Mouse (Mus musculus) adrenal gland, adult 2 months (tissue): Measurements from ENCODE around the gene Angptl8. TPM values are rescaled to one million over a fixed set of nuclear protein-coding genes. Genes with fewer than 3 reads are reported as not detected.

Experiments used
- DNase-seq: peaks from one replicate; pipeline ENCODE4 v3.0.0; 2021
- polyA plus RNA-seq: library from polyadenylated mRNA; depleted of rRNA; stranded (reverse); fragments of >200 nt; gene quantifications from 2 replicates; pipeline ENCODE4 v1.2.3, GENCODE M21; 2012
- total RNA-seq, 2 experiments: library from RNA; stranded (reverse); gene quantifications; 2 replicates each; pipeline ENCODE4 v1.2.3; 2021

The Angptl8 gene
- total and polyA plus RNA-seq, 3 experiments, result 8.1 to 26.5 (median 8.7) TPM

GRCm38 (mm10) chr9:21816716-21817305 lies 18.5 kb upstream of the Angptl8 start:
- DNase-seq, result no peak

DNA sequence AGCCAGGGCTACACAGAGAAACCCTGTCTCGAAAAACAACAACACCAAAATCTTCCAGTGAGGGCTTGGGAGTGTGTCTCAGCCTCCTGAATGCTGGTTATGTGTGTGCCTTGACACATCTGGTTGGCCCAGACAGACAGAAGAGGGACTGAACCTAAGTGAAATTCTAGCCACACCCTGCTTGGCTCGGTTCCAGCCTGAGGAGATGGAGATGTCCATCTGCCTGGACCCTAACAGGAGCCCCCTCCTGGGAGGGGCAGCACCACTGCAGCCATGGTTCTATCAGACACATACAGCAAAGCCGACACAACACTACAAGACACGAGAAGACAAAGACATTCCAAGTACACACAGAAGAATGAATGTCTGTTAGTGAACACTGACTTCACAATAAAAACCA lies 17.2 kb upstream of the Angptl8 start:
- no peak for DNase-seq

- DNase-seq, result no peak
Observed at GRCm38 (mm10) chr9:21818561-21818960, 16.7 kb upstream of the Angptl8 start.

DNA sequence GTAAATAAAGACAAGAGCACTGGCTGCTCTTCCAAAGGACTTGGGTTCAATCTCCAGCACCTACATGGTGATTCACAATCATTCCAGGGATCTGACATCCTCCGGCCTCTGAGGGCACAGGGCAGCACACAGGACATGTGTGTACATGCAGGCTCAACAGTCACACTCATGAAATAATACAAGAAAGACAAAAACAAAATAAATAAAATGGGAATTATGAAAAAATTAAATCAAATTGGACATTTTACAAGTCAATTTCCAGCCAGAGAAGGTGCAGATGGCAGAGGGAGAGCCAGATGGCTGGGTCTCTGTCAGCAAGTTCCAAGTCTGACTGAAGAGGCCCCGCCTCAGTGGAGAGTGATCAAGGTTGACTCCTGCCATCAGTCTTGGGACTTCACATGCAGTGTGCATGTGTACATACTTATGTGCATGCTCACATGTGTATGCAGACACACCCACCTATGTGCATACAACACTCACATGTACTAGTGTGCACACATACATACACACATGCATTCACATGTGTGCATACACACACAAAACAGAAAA lies 16.1 kb upstream of the Angptl8 start:
- DNase-seq, result no peak

DNA sequence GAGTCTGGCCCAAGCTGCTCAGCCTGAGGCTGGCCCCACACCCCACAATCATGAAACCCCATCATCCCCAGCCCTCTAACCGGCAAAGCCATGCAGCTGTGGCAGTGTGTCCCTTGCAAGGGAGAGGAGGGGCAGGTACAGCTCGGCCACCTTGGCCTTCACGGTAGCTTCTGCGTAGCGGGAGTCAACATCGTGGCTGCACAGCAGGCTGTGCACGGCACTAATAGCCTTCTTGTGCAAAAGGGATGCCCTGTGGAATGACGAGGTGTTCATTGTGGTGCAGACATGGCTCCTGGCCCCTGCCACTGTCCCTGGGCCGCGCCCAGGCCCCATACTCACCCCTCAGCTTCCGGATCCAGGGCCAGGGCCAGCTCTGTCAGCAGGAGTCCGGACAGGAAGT lies 15.1 kb upstream of the Angptl8 start:
- DNase-seq, result no peak

GRCm38 (mm10) chr9:21822686-21823085 lies 12.6 kb upstream of the Angptl8 start:
- no peak for DNase-seq

DNA sequence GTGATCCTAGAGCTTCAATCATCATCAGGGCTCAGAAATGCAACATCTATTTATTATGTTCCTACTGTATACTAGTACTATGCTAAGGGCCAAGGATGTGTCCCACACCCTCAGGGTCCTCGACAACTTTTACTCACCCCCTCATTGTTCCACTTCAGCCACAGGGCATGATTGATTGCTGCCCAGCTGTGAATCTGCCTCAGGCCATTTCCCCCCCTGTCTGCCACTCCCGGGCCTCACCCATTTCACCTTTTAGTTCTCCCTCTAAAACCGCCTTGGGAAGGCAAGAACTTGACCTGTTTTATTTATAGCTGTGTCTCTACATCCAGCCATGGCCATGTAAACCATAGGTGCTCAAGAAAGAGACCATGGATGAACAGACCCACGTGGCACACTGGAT lies 11.4 kb upstream of the Angptl8 start:
- no peak for DNase-seq

DNA sequence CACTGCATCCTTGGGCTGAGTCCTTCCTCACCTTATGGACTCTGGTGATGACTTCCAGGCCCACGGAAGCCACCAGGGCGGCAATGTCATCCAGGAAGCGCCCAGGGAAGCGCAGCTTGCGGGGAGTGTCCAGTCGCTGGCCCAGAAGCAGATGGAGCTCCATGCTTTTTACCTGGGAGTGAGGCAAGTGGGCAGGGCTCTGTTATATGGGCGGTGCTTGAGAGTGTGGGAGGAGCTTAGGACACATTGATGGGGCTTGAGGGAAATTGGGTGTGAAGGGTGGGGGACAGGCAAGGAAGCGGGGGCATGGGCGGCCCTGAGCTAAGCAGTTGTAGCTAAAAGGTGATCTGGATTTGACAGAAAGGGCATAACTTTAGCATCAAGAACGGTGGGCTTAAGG lies 10.9 kb upstream of the Angptl8 start:
- no peak for DNase-seq

GRCm38 (mm10) chr9:21829834-21830460 lies 5.4 kb upstream of the Angptl8 start:
- DNase-seq, result no peak

DNA sequence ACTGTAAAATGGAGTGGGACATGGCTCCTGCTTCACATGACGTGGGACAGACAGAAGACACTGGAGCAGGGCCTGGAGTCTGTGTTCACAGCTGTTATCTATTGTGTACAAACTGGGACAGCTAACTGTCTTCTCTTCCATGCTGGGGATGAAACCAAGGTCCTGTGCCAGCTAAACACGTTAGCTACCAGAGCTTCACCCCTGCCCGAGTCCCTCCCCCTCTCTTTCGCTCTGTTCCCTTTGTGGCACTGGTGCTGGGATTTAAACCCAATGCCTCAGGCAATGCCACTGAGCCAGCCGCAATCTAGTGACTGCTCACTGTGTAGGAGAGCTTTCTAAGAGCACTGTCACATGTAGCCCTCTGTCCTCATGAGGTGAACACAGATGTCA lies 4.9 kb upstream of the Angptl8 start:
- no peak for DNase-seq

DNA sequence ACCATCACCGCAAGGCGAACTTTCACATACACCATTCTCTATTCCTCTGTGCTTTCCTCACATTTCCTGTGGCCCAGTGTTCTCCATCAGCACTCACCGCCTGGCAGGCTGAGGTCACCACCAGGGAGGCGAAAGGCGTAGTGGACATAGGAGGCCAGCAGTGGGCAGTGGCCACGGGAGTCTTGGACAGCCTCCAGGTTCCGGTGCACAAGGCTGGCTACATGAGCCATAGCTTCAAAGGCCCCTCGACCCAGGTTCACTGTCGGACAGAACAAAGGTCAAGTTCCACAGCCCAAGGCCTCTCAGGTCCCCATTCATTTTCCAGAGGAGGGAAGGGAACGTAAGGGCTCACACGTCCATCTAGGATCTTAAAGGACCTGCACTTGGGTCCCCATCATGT lies 4.4 kb upstream of the Angptl8 start:
- DNase-seq, result peak; percentile 77

GRCm38 (mm10) chr9:21831558-21832240 lies 3.6 kb upstream of the Angptl8 start:
- peak; percentile 62 for DNase-seq

DNA sequence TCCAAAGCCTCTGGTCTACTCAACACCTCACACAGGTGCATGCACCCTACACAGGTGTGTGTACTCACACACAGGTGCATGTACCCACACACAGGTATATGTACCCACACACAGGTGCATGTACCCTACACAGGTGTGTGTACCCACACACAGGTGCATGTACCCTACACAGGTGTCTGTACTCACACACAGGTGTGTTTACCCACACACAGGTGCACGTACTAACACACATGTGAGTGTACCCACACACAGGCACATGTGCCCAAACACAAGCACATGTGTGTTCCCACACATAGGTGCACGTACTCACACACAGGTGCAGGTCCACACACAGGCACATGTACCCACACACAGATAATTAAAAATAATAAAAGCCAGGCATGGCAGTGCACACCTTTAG lies 2.4 kb downstream of the Angptl8 start:
- no peak for DNase-seq

- DNase-seq, result no peak
Observed at GRCm38 (mm10) chr9:21840115-21840787, 4.9 kb downstream of the Angptl8 start.

GRCm38 (mm10) chr9:21841340-21841739 lies 6.0 kb downstream of the Angptl8 start:
- DNase-seq, result no peak

DNA sequence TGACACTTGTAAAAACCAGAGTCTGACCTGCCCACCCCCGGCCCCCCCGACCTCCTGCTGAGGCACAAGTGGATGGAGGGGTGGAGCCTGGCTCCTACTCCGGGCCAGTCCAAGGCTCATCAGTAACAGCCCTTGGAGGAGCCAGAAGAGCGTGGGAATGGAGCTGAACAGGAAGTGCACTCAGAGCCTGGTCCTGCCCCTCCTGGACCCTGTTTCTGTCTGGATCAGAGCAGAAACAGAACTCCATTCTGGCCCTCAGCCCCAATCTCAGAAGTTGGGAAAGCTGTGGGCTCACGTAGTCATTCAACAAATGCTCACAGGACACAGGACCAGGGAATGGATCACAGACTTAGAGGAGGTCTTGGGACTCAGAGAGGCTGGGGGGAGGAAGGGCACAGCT lies 7.1 kb downstream of the Angptl8 start:
- DNase-seq, result no peak

DNA sequence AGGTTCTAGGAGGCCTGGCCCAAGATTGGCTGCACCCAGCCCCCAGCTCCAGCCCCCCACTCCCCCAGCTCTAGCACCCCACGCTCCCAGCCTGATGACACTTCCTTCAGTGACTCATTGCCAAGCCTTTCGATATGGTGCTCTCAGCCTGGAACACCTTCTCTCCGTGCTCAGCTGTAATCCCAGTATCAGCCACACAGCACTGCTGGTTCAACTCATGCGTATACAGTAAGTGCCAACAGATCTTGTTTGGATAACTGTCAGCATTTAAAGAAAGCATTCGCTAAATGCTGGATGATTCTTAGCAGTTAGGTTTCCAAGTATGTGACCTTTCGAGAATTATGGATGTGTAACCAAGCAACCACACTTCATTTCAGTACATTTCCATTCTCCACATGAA lies 7.8 kb downstream of the Angptl8 start:
- DNase-seq, result no peak

DNA sequence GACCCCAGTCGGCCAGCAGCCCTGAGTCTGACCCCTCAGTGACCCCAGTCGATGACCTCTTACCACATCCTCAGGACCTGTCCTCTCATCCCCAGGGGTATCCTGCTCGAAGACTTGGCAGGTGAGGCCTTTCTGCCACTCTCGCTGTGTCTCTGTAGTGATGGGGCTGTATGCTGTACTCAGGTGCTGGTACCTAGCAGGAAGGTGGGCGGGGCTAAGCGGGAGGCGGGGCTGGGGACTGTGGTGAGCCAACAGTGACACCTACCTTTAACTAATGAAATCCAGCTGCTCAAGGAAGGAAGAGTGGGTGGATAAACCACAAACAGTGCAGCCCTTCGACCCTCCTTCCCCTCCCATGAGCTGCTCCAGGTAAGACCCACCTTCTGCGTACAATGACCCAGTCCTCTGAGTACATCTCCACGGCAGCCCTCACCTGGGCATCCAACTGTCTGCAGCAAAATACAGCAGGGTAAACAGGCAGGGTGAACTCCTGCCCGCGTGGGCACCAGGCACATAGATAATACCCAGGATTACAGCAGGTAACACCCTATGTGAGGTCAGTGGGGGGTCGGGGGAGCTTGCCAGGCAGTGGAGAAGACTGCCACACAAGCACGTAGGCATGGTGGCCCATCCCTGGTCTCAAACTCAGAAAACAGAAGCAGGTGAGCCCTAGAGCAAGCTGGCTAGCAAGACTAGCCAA lies 10.2 kb downstream of the Angptl8 start:
- DNase-seq, result no peak

DNA sequence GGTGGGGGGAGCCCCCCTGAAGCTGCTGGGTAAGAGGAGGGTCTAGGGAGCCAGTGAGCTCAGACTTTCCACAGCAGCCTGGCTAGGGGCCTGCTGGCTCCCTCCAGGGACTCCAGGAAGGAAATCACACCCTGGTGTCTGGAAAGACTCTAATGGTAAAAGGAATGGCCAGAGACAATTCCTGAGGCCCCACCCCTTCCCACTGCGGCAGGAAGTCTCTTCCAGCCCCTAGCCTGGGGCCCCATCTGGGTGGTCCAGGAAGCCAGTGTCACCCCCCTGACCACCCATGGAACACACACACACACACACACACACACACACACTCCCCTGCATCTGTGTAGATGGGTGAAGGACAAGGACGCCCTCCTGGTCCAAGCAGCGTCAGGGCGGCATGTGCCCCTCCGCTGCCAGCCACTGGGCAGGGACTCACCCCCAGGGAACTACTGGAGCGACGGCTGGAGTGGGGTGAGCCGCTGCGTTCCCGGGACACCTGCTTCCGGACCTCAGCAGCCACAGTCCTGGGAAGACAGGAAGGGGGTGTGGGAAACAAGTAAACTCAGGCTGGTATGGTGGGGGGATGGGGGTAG lies 11.5 kb downstream of the Angptl8 start:
- peak; percentile 77 for DNase-seq

- no peak for DNase-seq
Observed at GRCm38 (mm10) chr9:21847425-21847824, 12.1 kb downstream of the Angptl8 start.

GRCm38 (mm10) chr9:21847926-21848325 lies 12.6 kb downstream of the Angptl8 start:
- DNase-seq, result no peak
